Comparison of ENCODE assay signal across 15 mouse cellular contexts in genomic region chr12:26613086-26613705, GRCm38 (mm10).
DNase-seq lines count a peak whose midpoint lies in the region; ATAC-seq and TF ChIP-seq lines count a peak whose summit lies in the region.
"Had no signal": no experiment of that assay in that cellular context is flagged by ENCODE, and none has a peak within 500 bp of the region (broad histone marks: within the 10 kb centered on the region; RNA-seq: fewer than 3 reads in every experiment).

No protein-coding gene starts in this region.

- peak; percentile 47; the same call in 1 of the 2 replicates for ATAC-seq in heart, postnatal 0 days (ENCODE audit: insufficient read depth, low read depth)
- 0 out of 2 replicates have a peak, but pooled peaks have one; percentile 32 for ATAC-seq in forebrain, embryonic 15.5 days (replicated peaks)
- ATAC-seq in midbrain, embryonic 13.5 days = peak; percentile 63
- ATAC-seq in stomach, postnatal 0 days (ENCODE audit: low FRiP score, low TSS enrichment) = no peak

- no peaks in the 10 kb centered on the region for H3K9me3 ChIP-seq in heart, postnatal 0 days (replicated peaks; ENCODE audit: control insufficient read depth, low read length)
- H3K9me3 ChIP-seq in forebrain, embryonic 15.5 days = no peaks in the 10 kb centered on the region
- no peaks in the 10 kb centered on the region for H3K9me3 ChIP-seq in midbrain, embryonic 13.5 days
- H3K9me3 ChIP-seq in stomach, postnatal 0 days (ENCODE audit: control insufficient read depth, low read length) = no peaks in the 10 kb centered on the region
- H3K9me3 ChIP-seq: limb, embryonic 15.5 days; megakaryocyte, embryonic 14.5 days had no signal

- no peak overlapping the region for H3K27ac ChIP-seq in heart, postnatal 0 days (ENCODE audit: low read depth)
- no peak overlapping the region for H3K27ac ChIP-seq in heart, adult 2 months
- peak overlapping the region; percentile 44 for H3K27ac ChIP-seq in forebrain, embryonic 15.5 days (replicated peaks)
- no peak overlapping the region for H3K27ac ChIP-seq in midbrain, embryonic 13.5 days
- H3K27ac ChIP-seq in stomach, postnatal 0 days (replicated peaks) = no peak overlapping the region
- H3K27ac ChIP-seq: gastrocnemius, adult 2 months; limb, embryonic 15.5 days had no signal

- no peaks in the 10 kb centered on the region for H3K36me3 ChIP-seq in heart, postnatal 0 days (replicated peaks; ENCODE audit: control insufficient read depth, insufficient read depth, low read length)
- no peaks in the 10 kb centered on the region for H3K36me3 ChIP-seq in heart, adult 2 months (ENCODE audit: control insufficient read depth, insufficient read depth, low read length)
- H3K36me3 ChIP-seq in forebrain, embryonic 15.5 days = no peaks in the 10 kb centered on the region
- no peaks in the 10 kb centered on the region for H3K36me3 ChIP-seq in midbrain, embryonic 13.5 days
- no peaks in the 10 kb centered on the region for H3K36me3 ChIP-seq in stomach, postnatal 0 days (ENCODE audit: control insufficient read depth, insufficient read depth, low read length)
- H3K36me3 ChIP-seq: limb, embryonic 15.5 days had no signal

- 38% methylated on average over 11 of the region's 11 CpGs for WGBS in heart, postnatal 0 days
- 56% methylated on average over 11 of the region's 11 CpGs for WGBS in heart, adult 2 months
- 15% methylated on average over 11 of the region's 11 CpGs for WGBS in forebrain, embryonic 15.5 days
- 52% methylated on average over 11 of the region's 11 CpGs for WGBS in midbrain, embryonic 13.5 days
- 66% methylated on average over 11 of the region's 11 CpGs for WGBS in stomach, postnatal 0 days

- no peaks in the 10 kb centered on the region for H3K27me3 ChIP-seq in heart, postnatal 0 days (ENCODE audit: control insufficient read depth, insufficient read depth, low read length)
- no peaks in the 10 kb centered on the region for H3K27me3 ChIP-seq in heart, adult 2 months (ENCODE audit: control insufficient read depth, insufficient read depth, low read length)
- H3K27me3 ChIP-seq in forebrain, embryonic 15.5 days = no peaks in the 10 kb centered on the region
- H3K27me3 ChIP-seq in midbrain, embryonic 13.5 days = no peaks in the 10 kb centered on the region
- no peaks in the 10 kb centered on the region for H3K27me3 ChIP-seq in stomach, postnatal 0 days (ENCODE audit: control insufficient read depth, insufficient read depth, low read length)
- H3K27me3 ChIP-seq: limb, embryonic 15.5 days; megakaryocyte, embryonic 14.5 days had no signal

- H3K9ac ChIP-seq in heart, postnatal 0 days (replicated peaks; ENCODE audit: low read depth, low read length) = no peak overlapping the region
- no peak overlapping the region for H3K9ac ChIP-seq in heart, adult 2 months (ENCODE audit: low read depth, low read length)
- no peak overlapping the region for H3K9ac ChIP-seq in forebrain, embryonic 15.5 days (replicated peaks)
- H3K9ac ChIP-seq in midbrain, embryonic 13.5 days (replicated peaks) = no peak overlapping the region
- H3K9ac ChIP-seq in stomach, postnatal 0 days (ENCODE audit: low read length) = no peak overlapping the region
- H3K9ac ChIP-seq: limb, embryonic 15.5 days; lung, embryonic 14.5 days had no signal

- no peak for TF ChIP-seq CTCF in heart, postnatal 0 days (IDR thresholded peaks at IDR 0.05; ENCODE audit: low read depth)
- no peak for TF ChIP-seq CTCF in heart, adult 2 months (IDR thresholded peaks at IDR 0.05)
- TF ChIP-seq CTCF in stomach, postnatal 0 days (IDR thresholded peaks at IDR 0.05; ENCODE audit: low read depth) = no peak

- H3K4me1 ChIP-seq in heart, postnatal 0 days (ENCODE audit: control insufficient read depth, insufficient read depth) = no peaks in the 10 kb centered on the region
- H3K4me1 ChIP-seq in heart, adult 2 months (ENCODE audit: control insufficient read depth, insufficient read depth, low read length) = no peaks in the 10 kb centered on the region
- H3K4me1 ChIP-seq in forebrain, embryonic 15.5 days = peaks cover 10% of the 10 kb centered on the region
- peaks cover 9% of the 10 kb centered on the region for H3K4me1 ChIP-seq in midbrain, embryonic 13.5 days (replicated peaks)
- H3K4me1 ChIP-seq in stomach, postnatal 0 days (replicated peaks; ENCODE audit: control insufficient read depth, insufficient read depth) = no peaks in the 10 kb centered on the region
- H3K4me1 ChIP-seq: megakaryocyte, embryonic 14.5 days had no signal

- H3K79me2 ChIP-seq in heart, adult 2 months (replicated peaks; ENCODE audit: control insufficient read depth, insufficient read depth, low read length) = no peaks in the 10 kb centered on the region

- H3K4me2 ChIP-seq in heart, postnatal 0 days (ENCODE audit: low read depth, low read length) = peak overlapping the region; percentile 11; the same call in 1 of the 2 replicates
- H3K4me2 ChIP-seq in forebrain, embryonic 15.5 days (replicated peaks) = no peak overlapping the region
- no peak overlapping the region for H3K4me2 ChIP-seq in midbrain, embryonic 13.5 days (replicated peaks)
- H3K4me2 ChIP-seq in stomach, postnatal 0 days (replicated peaks; ENCODE audit: low read depth) = no peak overlapping the region
- H3K4me2 ChIP-seq: limb, embryonic 15.5 days; lung, embryonic 14.5 days had no signal

- no peak for TF ChIP-seq EP300 in heart, postnatal 0 days (IDR thresholded peaks at IDR 0.05; ENCODE audit: low read depth)
- no peak for TF ChIP-seq EP300 in heart, adult 2 months (IDR thresholded peaks at IDR 0.05; ENCODE audit: insufficient read depth, low read depth, low read length)
- TF ChIP-seq EP300 in stomach, postnatal 0 days (optimal IDR thresholded peaks at IDR 0.05) = no peak

- TF ChIP-seq POLR2A in heart, adult 2 months (IDR thresholded peaks at IDR 0.05; ENCODE audit: insufficient read depth, low read depth, low read length) = no peak

- intact Hi-C loops in heart, adult 2 months (cut with DNase I) = no loop called here

- H3K4me3 ChIP-seq in heart, postnatal 0 days (ENCODE audit: low read depth, low read length) = no peak overlapping the region
- no peak overlapping the region for H3K4me3 ChIP-seq in heart, adult 2 months
- H3K4me3 ChIP-seq in forebrain, embryonic 15.5 days = no peak overlapping the region
- no peak overlapping the region for H3K4me3 ChIP-seq in midbrain, embryonic 13.5 days (replicated peaks)
- H3K4me3 ChIP-seq in stomach, postnatal 0 days (ENCODE audit: low read depth, low read length) = no peak overlapping the region
- H3K4me3 ChIP-seq: gastrocnemius, adult 2 months; limb, embryonic 15.5 days; megakaryocyte, embryonic 14.5 days had no signal

- DNase-seq in cerebellum, postnatal 25 days = peak; percentile 5 to 9
- no peak for DNase-seq in cerebellum, adult 11 months
- no peak for DNase-seq in heart, postnatal 0 days (ENCODE audit: low spot score)
- DNase-seq in heart, adult 2 months = no peak
- DNase-seq in stomach, postnatal 0 days (ENCODE audit: low spot score) = no peak
- DNase-seq in cerebellum, adult 9-10 months = no peak
- DNase-seq: adrenal gland, adult 8-10 months; gastrocnemius, adult 2 months; kidney, postnatal 10 days; lung, embryonic 14.5 days; right cerebral cortex, adult 18-20 months had no signal

Comparison
In these comparisons a context has a peak if more than half of its experiments do, and no peak if none do; other contexts are left out.
1. DNase-seq: peak in cerebellum, postnatal 25 days (2 of 2); none in cerebellum, adult 11 months (single experiment), heart, postnatal 0 days (single experiment), heart, adult 2 months (0 of 2), stomach, postnatal 0 days (single experiment) and cerebellum, adult 9-10 months (single experiment).